Mouse (Mus musculus) kidney, embryonic 16.5 days (tissue): ENCODE results near the gene Slc1a7. TPM values are rescaled to one million over a fixed set of nuclear protein-coding genes. Genes with fewer than 3 reads are reported as not detected.

ENCODE experiments used
- ATAC-seq: fragments of 200-750 bp; cut with Nextera tagmentation; 2 replicates; pipeline ENCODE4 v1.8.0; 2017; ENCODE audit warnings: moderate TSS enrichment; ENCODE audit not compliant: low FRiP score, low TSS enrichment
- H3K27ac ChIP-seq: fragments of 300-500 bp; sonication (generic); 2 replicates; pipeline ENCODE4 v1.5.1; 2014; ENCODE audit warnings: low read length
- H3K27me3 ChIP-seq: fragments of 300-500 bp; sonication (generic); 2 replicates; pipeline ENCODE4 v1.6.1; 2014; ENCODE audit warnings: low read length, control low read depth, mixed read lengths; ENCODE audit not compliant: insufficient read depth
- H3K36me3 ChIP-seq: fragments of 300-500 bp; sonication (generic); 2 replicates; pipeline ENCODE4 v1.6.1; 2014; ENCODE audit warnings: low read length, control low read depth, mixed read lengths; ENCODE audit not compliant: insufficient read depth
- H3K4me1 ChIP-seq: fragments of 300-500 bp; sonication (generic); 2 replicates; pipeline ENCODE4 v1.6.1; 2014; ENCODE audit warnings: low read length, control low read depth, mixed read lengths; ENCODE audit not compliant: insufficient read depth
- H3K4me2 ChIP-seq: fragments of 300-500 bp; sonication (generic); replicated peaks from 2 replicates; pipeline ENCODE4 v1.6.1; 2014; ENCODE audit warnings: low read depth, low read length
- H3K4me3 ChIP-seq: fragments of 300-500 bp; sonication (generic); 2 replicates; pipeline ENCODE4 v1.5.1; 2014; ENCODE audit warnings: mild to moderate bottlenecking, low read length
- H3K9ac ChIP-seq: fragments of 300-500 bp; sonication (generic); replicated peaks from 2 replicates; pipeline ENCODE4 v1.6.1; 2014; ENCODE audit warnings: low read length
- H3K9me3 ChIP-seq: fragments of 300-500 bp; sonication (generic); 2 replicates; pipeline ENCODE4 v1.6.1; 2016; ENCODE audit warnings: low read length, control low read depth
- WGBS: fragments of 180-500 bp; shearing (Covaris S2); extraction: QIAGEN DNeasy Blood & Tissue Kit; methylation state at CpG from one replicate; pipeline ENCODE4 v1.1.7; 2014; 5-methylcytosine and 5-hydroxymethylcytosine counted together
- polyA plus RNA-seq: library from polyadenylated mRNA; unstranded; fragments of >200 nt; fragmentation: Nextera tagmentation; extraction: Ambion mirVana; gene quantifications from 2 replicates; pipeline ENCODE4 v1.2.1, GENCODE M21; 2015

Slc1a7 gene
- polyA plus RNA-seq, 1 experiment from 2014 or later = not detected

DNA sequence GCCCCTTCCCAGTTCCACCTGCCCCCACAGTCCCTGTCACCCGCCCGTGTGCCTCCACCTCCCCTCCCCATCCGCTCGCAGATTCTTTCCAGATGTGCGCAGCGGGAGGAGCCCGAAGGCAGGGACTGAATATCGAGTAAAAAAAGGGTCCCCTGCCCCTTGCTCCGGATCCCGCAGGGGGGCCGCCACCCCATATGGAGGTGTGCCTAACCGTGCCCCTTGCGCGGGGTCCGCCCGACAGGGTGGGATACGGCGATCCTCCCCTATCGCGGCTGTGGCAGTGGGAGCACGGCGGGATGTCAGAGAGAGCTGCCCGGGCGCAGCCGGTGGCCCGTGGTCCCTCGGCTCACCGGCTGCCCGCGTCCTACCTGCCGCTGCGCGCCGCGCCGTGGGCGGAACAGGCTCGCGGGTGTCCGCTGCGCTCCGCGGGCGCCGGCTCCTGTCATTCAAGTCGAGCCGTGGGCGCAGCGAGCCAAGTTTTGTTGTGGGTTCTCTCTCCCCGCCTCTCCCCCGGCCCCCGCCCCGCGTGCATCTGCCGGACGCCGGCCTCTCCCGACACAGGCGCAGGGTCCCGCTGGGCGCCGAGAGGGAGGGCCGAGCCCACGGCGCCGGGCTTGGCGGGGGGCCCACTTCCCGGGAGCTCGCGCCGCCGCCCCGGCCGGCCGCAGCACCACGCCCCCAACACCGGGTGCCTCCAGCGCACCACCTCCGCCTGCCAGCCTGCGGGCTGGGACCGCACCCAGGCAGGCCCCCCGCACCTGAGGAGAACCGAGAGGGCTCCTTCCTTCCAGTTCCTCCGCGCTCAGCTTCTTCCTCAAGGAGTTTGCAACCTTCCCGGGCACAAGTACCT, 63.6 kb downstream of the Slc1a7 start:
- H3K27me3 ChIP-seq = peaks cover 36% of the 10 kb centered on the region
- H3K4me1 ChIP-seq = peaks cover 19% of the 10 kb centered on the region
- H3K4me2 ChIP-seq = peak overlapping the region; percentile 99
- H3K9ac ChIP-seq = peak overlapping the region; percentile 67
- peak; percentile 62 for ATAC-seq
- H3K4me3 ChIP-seq = peak overlapping the region; percentile 64
- H3K9me3 ChIP-seq = no peaks in the 10 kb centered on the region
- under 1% methylated on average over 56 of the region's 86 CpGs for WGBS
- no peaks in the 10 kb centered on the region for H3K36me3 ChIP-seq
- H3K27ac ChIP-seq = no peak overlapping the region

DNA sequence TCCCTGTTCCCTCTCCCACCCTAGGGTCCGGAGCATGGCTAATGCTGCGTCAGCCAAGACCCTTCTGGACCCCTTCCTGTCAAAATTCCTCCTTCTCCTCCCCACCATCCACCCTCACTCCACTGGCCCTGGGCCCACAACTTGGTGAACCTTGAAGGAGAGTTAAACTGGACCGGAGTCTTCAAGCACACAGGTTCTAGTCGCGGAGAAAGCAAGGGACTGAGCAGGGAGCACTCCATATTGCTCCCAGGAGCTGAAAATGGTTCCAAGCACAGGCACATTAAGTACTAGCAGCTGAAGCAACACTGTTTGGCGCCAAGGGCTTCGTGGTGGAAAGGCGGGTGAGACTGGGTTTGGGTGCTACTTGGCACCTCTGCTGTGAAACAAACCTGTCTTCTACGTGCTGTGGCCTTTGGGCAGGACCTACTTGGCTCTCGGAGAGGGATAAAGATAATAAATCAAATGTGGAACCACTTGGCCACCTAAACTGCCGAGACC, 64.3 kb downstream of the Slc1a7 start:
- Histone ChIP-seq H3K9ac (peak overlapping the region; percentile 67), H3K27ac (no peak overlapping the region), H3K4me1 (peaks cover 19% of the 10 kb centered on the region)

DNA sequence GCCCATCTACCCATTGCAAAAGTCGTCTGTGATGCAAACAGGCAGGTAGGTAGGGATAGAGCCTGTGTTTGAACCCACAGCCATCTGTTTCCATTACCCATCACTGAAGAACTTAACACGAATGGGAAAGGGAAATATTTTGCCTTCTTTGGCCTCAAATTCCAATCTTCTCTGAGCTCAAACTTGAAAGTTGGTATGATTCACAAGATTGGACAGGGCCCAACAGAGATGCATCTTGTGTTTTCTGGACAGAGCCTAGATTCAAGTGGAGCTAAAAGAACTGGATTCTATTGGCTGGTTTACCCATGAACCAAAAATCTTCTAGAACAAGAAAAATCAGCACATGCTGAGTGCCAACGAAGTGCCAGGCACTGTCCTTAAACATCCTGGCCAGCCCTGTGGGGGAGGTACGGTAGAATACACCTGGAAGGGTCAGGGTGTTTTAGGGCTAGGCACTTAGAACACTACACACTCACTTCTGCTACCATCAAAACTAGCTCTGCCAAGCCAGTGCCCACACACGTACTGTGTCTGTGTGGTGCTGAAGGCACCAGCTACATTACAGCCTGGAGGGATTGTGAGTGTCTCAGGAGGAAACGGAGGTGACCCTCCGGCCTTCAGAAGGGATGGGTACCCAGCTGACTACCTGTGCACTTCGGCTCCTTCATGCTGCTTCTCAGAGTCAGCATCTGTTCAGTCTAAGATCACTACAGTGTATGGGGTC, 65.1 kb downstream of the Slc1a7 start:
- 80% methylated on average over 8 of the region's 8 CpGs for WGBS

More for the DNA sequence above, 64.3 kb downstream of the Slc1a7 start:
- ATAC-seq = no peak
- Histone ChIP-seq H3K4me3 (peak overlapping the region; percentile 64), H3K4me2 (peak overlapping the region; percentile 99), H3K27me3 (peaks cover 36% of the 10 kb centered on the region), H3K9me3 (no peaks in the 10 kb centered on the region), H3K36me3 (no peaks in the 10 kb centered on the region)
- 27% methylated on average over 11 of the region's 11 CpGs for WGBS

DNA sequence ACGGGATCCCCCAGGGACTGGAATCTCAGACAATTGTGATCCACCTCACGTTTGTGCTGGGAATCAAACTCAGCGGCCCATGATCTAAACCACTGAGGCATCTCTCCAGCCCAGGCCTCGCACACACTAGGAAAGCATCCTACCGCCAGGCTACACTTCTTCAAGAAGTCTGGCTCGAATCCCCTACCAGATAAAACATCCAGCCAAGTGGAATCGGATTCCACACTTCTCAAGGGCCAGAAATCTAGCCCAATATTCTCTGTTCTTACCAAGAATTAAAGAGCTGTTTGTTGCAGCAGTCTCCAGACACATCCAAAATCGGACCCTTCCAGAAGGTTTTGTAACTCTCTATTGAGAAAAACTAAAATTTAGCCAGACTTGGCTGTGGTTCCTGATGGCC, 68.9 kb downstream of the Slc1a7 start:
- no peaks in the 10 kb centered on the region for H3K36me3 ChIP-seq
- 76% methylated on average over 8 of the region's 8 CpGs for WGBS
- H3K4me1 ChIP-seq = peaks cover 3% of the 10 kb centered on the region; the same call in 1 of the 2 replicates
- no peak for ATAC-seq
- peaks cover 16% of the 10 kb centered on the region for H3K27me3 ChIP-seq
- H3K27ac ChIP-seq = no peak overlapping the region
- H3K4me3 ChIP-seq = no peak overlapping the region
- no peak overlapping the region for H3K9ac ChIP-seq
- no peaks in the 10 kb centered on the region for H3K9me3 ChIP-seq
- H3K4me2 ChIP-seq = no peak overlapping the region

More for the DNA sequence above, 65.1 kb downstream of the Slc1a7 start:
- Histone ChIP-seq H3K4me3 (no peak overlapping the region), H3K4me2 (no peak overlapping the region), H3K27ac (no peak overlapping the region), H3K36me3 (no peaks in the 10 kb centered on the region), H3K9me3 (no peaks in the 10 kb centered on the region), H3K4me1 (peaks cover 19% of the 10 kb centered on the region), H3K27me3 (peaks cover 36% of the 10 kb centered on the region), H3K9ac (no peak overlapping the region)
- ATAC-seq = no peak

DNA sequence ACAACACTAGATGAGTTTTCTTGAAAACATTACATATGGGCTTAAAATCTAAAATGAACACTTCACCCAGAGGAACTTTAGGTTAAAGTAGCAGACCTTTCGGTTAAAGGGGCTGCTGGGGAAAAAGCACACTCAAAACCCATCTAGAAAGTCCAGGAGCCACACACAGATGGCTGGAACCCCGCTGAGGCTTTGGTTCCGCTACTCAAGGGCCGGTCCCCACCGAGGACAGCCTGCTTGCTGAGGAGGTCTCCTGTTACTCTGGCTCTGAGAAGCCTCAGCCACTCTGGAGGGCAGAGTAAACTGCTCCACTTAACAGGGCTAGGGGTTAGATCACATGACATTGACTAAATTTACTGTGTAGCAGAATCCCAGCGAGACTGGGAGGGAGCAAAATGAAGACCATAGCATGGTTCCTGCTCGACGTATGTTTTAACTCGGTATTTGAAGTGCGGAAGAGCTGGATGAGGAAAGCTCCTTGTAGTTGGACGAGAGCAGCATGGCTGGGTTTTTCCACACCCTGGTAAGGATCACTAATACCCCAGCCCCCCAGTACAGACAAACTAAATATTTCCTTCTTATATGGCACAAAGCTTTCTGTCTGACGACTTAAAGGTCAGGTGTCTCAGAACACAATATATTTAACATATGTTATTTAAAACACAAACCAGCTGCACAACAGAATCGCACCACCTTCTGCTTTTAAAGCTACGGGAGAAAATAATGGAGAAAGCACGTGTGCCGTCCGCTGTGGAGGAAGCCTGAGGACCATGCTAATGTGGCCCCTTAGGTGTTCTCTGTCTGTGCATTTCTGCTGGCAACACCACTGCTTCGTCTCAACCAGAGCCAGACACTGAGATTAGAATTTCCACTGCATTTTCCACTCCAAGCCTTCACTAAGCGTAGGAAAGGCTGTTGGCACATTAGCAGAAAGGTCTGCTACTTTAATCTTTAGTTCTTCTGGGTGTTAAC, 77.3 kb downstream of the Slc1a7 start:
- Histone ChIP-seq H3K27me3 (no peaks in the 10 kb centered on the region), H3K4me3 (no peak overlapping the region), H3K4me2 (no peak overlapping the region), H3K36me3 (peaks cover 37% of the 10 kb centered on the region), H3K27ac (no peak overlapping the region), H3K4me1 (no peaks in the 10 kb centered on the region), H3K9me3 (no peaks in the 10 kb centered on the region), H3K9ac (no peak overlapping the region)
- no peak for ATAC-seq
- WGBS = 65% methylated on average over 19 of the region's 19 CpGs

DNA sequence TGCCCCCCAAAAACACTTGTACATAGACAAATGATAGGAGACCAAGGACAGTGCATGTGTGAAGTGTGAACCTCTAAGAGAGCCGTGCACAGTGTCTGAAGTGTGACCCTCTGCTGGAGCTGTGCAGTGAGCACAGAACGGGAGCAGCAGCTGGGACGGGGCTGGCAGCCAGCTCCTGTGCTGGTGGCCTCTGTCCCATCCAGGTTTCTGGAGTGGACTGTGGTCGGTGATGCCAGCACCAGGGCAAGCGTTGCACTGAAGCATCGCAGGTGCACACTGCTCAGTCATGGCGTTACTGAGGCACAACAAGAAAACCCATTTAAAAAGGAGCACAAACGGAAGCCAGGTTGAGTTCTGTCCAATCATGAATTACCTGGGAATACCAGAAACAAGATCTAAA, 78.0 kb downstream of the Slc1a7 start:
- ATAC-seq = no peak
- Histone ChIP-seq H3K4me2 (no peak overlapping the region), H3K36me3 (peaks cover 43% of the 10 kb centered on the region), H3K4me1 (no peaks in the 10 kb centered on the region), H3K9ac (no peak overlapping the region), H3K9me3 (no peaks in the 10 kb centered on the region), H3K27ac (no peak overlapping the region), H3K27me3 (no peaks in the 10 kb centered on the region), H3K4me3 (no peak overlapping the region)
- 88% methylated on average over 8 of the region's 8 CpGs for WGBS

DNA sequence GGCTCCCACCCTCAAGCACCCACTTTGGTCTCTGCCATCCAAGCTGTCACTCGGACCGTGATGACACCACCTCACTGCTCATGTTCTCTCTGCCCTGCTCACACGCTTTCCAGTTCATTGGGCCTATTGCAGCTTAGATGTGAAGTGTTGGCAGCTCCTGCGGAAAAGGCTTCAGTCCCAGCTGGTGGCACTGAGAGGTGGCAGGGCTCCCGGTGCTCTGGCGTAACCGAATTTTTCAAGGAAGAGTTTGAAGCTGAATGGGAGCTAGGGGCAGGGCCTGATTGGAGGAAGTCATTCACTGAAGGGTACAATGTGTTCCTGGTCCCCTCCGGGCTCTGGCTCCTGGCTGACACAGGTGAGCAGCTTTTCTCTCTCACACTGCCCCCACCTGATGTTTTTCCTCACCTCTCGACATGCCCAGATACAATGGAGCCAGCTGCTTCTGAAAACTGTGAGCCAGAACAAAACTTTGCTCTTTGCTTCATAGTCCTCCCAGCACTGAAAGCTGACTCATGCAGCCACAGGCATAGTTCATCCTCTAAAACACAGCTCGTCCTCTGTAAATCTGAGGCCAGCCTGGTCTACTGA, 83.6 kb downstream of the Slc1a7 start:
- Histone ChIP-seq H3K9me3 (no peaks in the 10 kb centered on the region), H3K9ac (no peak overlapping the region), H3K4me2 (no peak overlapping the region), H3K27me3 (no peaks in the 10 kb centered on the region), H3K4me1 (no peaks in the 10 kb centered on the region), H3K27ac (no peak overlapping the region), H3K4me3 (no peak overlapping the region), H3K36me3 (peaks cover 47% of the 10 kb centered on the region)
- no peak for ATAC-seq
- 86% methylated on average over 10 of the region's 10 CpGs for WGBS

DNA sequence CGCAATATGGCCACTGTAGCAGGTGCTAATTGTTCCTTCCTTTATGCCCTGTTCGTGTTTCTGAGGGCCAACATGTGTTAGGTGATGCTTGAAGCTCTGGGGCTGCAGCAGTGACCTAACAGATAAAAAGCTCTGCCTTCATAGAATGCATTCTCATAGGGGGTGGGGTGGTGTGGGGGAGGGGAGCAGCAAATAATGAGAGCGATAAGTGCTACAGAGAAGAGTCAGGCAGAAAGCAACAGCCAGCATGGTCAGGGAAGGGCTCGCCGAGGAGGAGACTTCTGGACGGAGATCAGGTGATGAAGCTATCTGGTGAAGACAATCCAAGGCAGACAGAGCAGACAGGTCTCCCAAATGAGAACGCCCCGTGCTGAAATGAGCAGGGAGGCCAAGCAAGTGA, 84.5 kb downstream of the Slc1a7 start:
- H3K4me3 ChIP-seq = no peak overlapping the region
- H3K36me3 ChIP-seq = peaks cover 45% of the 10 kb centered on the region
- no peaks in the 10 kb centered on the region for H3K9me3 ChIP-seq
- H3K27me3 ChIP-seq = no peaks in the 10 kb centered on the region
- H3K9ac ChIP-seq = no peak overlapping the region
- H3K27ac ChIP-seq = no peak overlapping the region
- no peaks in the 10 kb centered on the region for H3K4me1 ChIP-seq
- 88% methylated on average over 8 of the region's 8 CpGs for WGBS
- no peak for ATAC-seq
- H3K4me2 ChIP-seq = no peak overlapping the region

DNA sequence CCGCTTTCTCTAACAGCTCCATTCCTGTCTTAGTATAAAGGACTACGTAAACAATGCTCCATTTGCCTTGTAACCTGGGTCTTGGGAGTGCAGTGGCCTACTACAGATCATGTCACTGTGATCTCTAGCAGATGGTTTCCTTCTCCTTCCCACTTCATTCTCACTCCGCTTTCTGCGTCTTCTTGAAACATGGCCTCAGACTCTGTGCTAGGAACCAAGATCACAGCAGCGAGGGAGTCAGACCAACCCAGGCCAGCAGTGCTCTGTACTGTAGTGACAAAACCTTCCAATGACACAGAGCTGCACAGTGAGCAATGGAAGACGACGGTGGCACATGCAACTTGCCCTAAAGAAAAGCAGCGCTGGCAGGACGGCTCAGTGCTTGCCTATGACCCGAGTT, 87.7 kb downstream of the Slc1a7 start:
- 65% methylated on average over 10 of the region's 10 CpGs for WGBS
- Histone ChIP-seq H3K36me3 (peaks cover 48% of the 10 kb centered on the region), H3K27ac (no peak overlapping the region)

More for the DNA sequence above, 87.7 kb downstream of the Slc1a7 start:
- H3K4me3 ChIP-seq = no peak overlapping the region
- H3K4me1 ChIP-seq = no peaks in the 10 kb centered on the region
- H3K9ac ChIP-seq = no peak overlapping the region
- ATAC-seq = no peak
- no peaks in the 10 kb centered on the region for H3K27me3 ChIP-seq
- no peaks in the 10 kb centered on the region for H3K9me3 ChIP-seq
- H3K4me2 ChIP-seq = no peak overlapping the region
